ENCODE assay signal across 8 mouse cellular contexts in genomic region chr16:64851563-64852362, GRCm38 (mm10). TPM values are rescaled to one million over a fixed set of nuclear protein-coding genes. Genes with fewer than 3 reads are reported as not detected.
DNase-seq lines count a peak whose midpoint lies in the region; ATAC-seq and TF ChIP-seq lines count a peak whose summit lies in the region.

Gene Zfp654, minus strand, starts transcription at chr16:64851652.
Gene Cggbp1, plus strand, starts transcription at chr16:64851996.

- H3K9me3 ChIP-seq in kidney, embryonic 14.5 days (ENCODE audit: control insufficient read depth, low read length): no peaks in the 10 kb centered on the region
- no peaks in the 10 kb centered on the region for H3K9me3 ChIP-seq in limb, embryonic 15.5 days

- peak within 1 kb of the TSS; percentile 91 for H3K9ac ChIP-seq in kidney, embryonic 14.5 days (ENCODE audit: low read depth, low read length)
- H3K9ac ChIP-seq in limb, embryonic 15.5 days: peak within 1 kb of the TSS; percentile 86

- H3K27me3 ChIP-seq in kidney, embryonic 14.5 days (ENCODE audit: control insufficient read depth, insufficient read depth, low read length): no peaks in the 10 kb centered on the region
- no peaks in the 10 kb centered on the region for H3K27me3 ChIP-seq in limb, embryonic 15.5 days

- TF ChIP-seq CTCF in bone marrow macrophage, adult 2 months (IDR thresholded peaks at IDR 0.05; ENCODE audit: low read depth, low read length): no peak
- no peak for TF ChIP-seq CTCF in embryonic fibroblast, embryonic 13.5 days (IDR thresholded peaks at IDR 0.05; ENCODE audit: borderline replicate concordance, insufficient read depth, low read length)

- H3K36me3 ChIP-seq in kidney, embryonic 14.5 days (ENCODE audit: control insufficient read depth, insufficient read depth, low read length): peaks cover 20% of the 10 kb centered on the region
- peaks cover 16% of the 10 kb centered on the region for H3K36me3 ChIP-seq in limb, embryonic 15.5 days

- no peak; the same call in 1 of the 2 replicates for TF ChIP-seq POLR2A in bone marrow macrophage, adult 2 months (IDR thresholded peaks at IDR 0.05; ENCODE audit: borderline replicate concordance, low read depth, low read length)
- peak; percentile 69 for TF ChIP-seq POLR2A in embryonic fibroblast, embryonic 13.5 days (IDR thresholded peaks at IDR 0.05; ENCODE audit: low read depth, low read length)

- WGBS in kidney, embryonic 14.5 days: 1% methylated on average over 49 of the region's 85 CpGs
- WGBS in limb, embryonic 15.5 days: under 1% methylated on average over 71 of the region's 85 CpGs

- H3K4me2 ChIP-seq in kidney, embryonic 14.5 days (replicated peaks; ENCODE audit: low read depth, low read length): peak within 1 kb of the TSS; percentile 76
- H3K4me2 ChIP-seq in limb, embryonic 15.5 days: peak within 1 kb of the TSS; percentile 82

- peak within 1 kb of the TSS; percentile 95 for H3K27ac ChIP-seq in bone marrow macrophage, adult 2 months (ENCODE audit: insufficient read depth, low read depth, low read length)
- H3K27ac ChIP-seq in embryonic fibroblast, embryonic 13.5 days (ENCODE audit: insufficient read depth, low read length): peak within 1 kb of the TSS; percentile 90
- peak within 1 kb of the TSS; percentile 89 for H3K27ac ChIP-seq in kidney, embryonic 14.5 days (ENCODE audit: low read depth, low read length)
- H3K27ac ChIP-seq in limb, embryonic 15.5 days: peak within 1 kb of the TSS; percentile 98

- DNase-seq in A20 (ENCODE audit: low read depth, low spot score): peak; percentile 100
- peak; percentile 100 for DNase-seq in heart, adult 9 months (ENCODE audit: low spot score in 2 of 2)
- DNase-seq in monocyte, adult 2 months (ENCODE audit: low read depth in 1 of 2, low spot score in 2 of 2): peak; percentile 99 to 100
- peak; percentile 100 for DNase-seq in spleen, postnatal 36 days (ENCODE audit: low spot score in 2 of 2)

- H3K4me1 ChIP-seq in bone marrow macrophage, adult 2 months (ENCODE audit: control insufficient read depth, insufficient read depth, low read length): peaks cover 13% of the 10 kb centered on the region
- H3K4me1 ChIP-seq in embryonic fibroblast, embryonic 13.5 days (ENCODE audit: control insufficient read depth, insufficient read depth, low read length): peaks cover 2% of the 10 kb centered on the region; the same call in 1 of the 2 replicates
- H3K4me1 ChIP-seq in kidney, embryonic 14.5 days (ENCODE audit: control insufficient read depth, insufficient read depth, low read length): peaks cover 4% of the 10 kb centered on the region; the same call in 1 of the 2 replicates
- H3K4me1 ChIP-seq in limb, embryonic 15.5 days: peaks cover 8% of the 10 kb centered on the region; the same call in 1 of the 2 replicates

- peak; percentile 100 for ATAC-seq in kidney, embryonic 14.5 days (ENCODE audit: low FRiP score, low TSS enrichment)
- peak; percentile 100 for ATAC-seq in limb, embryonic 15.5 days (ENCODE audit: insufficient number of reproducible peaks, low FRiP score, low TSS enrichment, low read depth)

- H3K4me3 ChIP-seq in bone marrow macrophage, adult 2 months (ENCODE audit: insufficient read depth, low read length): peak within 1 kb of the TSS; percentile 96
- peak within 1 kb of the TSS; percentile 88 for H3K4me3 ChIP-seq in embryonic fibroblast, embryonic 13.5 days (ENCODE audit: insufficient read depth, low read length)
- peak within 1 kb of the TSS; percentile 94 for H3K4me3 ChIP-seq in kidney, embryonic 14.5 days (ENCODE audit: low read length)
- peak within 1 kb of the TSS; percentile 93 for H3K4me3 ChIP-seq in limb, embryonic 15.5 days

RNA-seq across cellular contexts. Expression of gene Zfp654, which starts in this region (rescaled TPM):
- polyA plus RNA-seq in bone marrow macrophage, adult 2 months (2012; ENCODE audit: insufficient read depth, insufficient read length, missing spikeins): 7.5 and 7.9 TPM in 2 replicates
- polyA plus RNA-seq in embryonic fibroblast, embryonic 13.5 days (2011; ENCODE audit: insufficient read length, low read depth, missing spikeins): 7.9 and 9.7 TPM in 2 replicates
- polyA plus RNA-seq in kidney, embryonic 14.5 days (2014; fragmentation: Nextera tagmentation; extraction: Ambion mirVana): 5.0 and 8.6 TPM in 2 replicates
- 5.1 and 6.4 TPM in 2 replicates for polyA plus RNA-seq in limb, embryonic 15.5 days (2015; fragmentation: Nextera tagmentation; extraction: Ambion mirVana)

RNA-seq across cellular contexts. Expression of gene Cggbp1, which starts in this region (rescaled TPM):
- polyA plus RNA-seq in bone marrow macrophage, adult 2 months (2012; ENCODE audit: insufficient read depth, insufficient read length, missing spikeins): 76.4 and 84.7 TPM in 2 replicates
- 80.7 and 103 TPM in 2 replicates for polyA plus RNA-seq in embryonic fibroblast, embryonic 13.5 days (2011; ENCODE audit: insufficient read length, low read depth, missing spikeins)
- 62.6 and 105 TPM in 2 replicates for polyA plus RNA-seq in kidney, embryonic 14.5 days (2014; fragmentation: Nextera tagmentation; extraction: Ambion mirVana)
- 72.2 and 77.5 TPM in 2 replicates for polyA plus RNA-seq in limb, embryonic 15.5 days (2015; fragmentation: Nextera tagmentation; extraction: Ambion mirVana)

Comparison
In these comparisons a context has a peak if more than half of its experiments do, and no peak if none do; other contexts are left out.
1. Peak in every context shown above with its lines: DNase-seq, ATAC-seq, H3K4me3 ChIP-seq and H3K27ac ChIP-seq.